Mouse (Mus musculus) forebrain, embryonic 16.5 days (tissue): ENCODE results near the gene Palm2. TPM values are rescaled to one million over a fixed set of nuclear protein-coding genes. Genes with fewer than 3 reads are reported as not detected.
"Not testable (repeated sequence)": the region's sequence is repeated elsewhere in the genome, so short reads cannot be mapped to it uniquely, and the experiment has no call there.

ENCODE experiments used
- ATAC-seq: fragments of 200-750 bp; cut with Nextera tagmentation; 2 replicates; pipeline ENCODE4 v1.8.0; 2017; ENCODE audit warnings: mild to moderate bottlenecking, moderate library complexity
- H3K27ac ChIP-seq: fragments of 300-500 bp; sonication (generic); 2 replicates; pipeline ENCODE4 v1.5.1; 2014; ENCODE audit warnings: low read length, control low read depth
- H3K27me3 ChIP-seq: fragments of 300-500 bp; sonication (generic); replicated peaks from 2 replicates; pipeline ENCODE4 v1.6.1; 2014; ENCODE audit warnings: low read length; ENCODE audit not compliant: control insufficient read depth, insufficient read depth
- H3K36me3 ChIP-seq: fragments of 300-500 bp; sonication (generic); 2 replicates; pipeline ENCODE4 v1.6.1; 2014; ENCODE audit not compliant: control insufficient read depth, insufficient read depth
- H3K4me1 ChIP-seq: fragments of 300-500 bp; sonication (generic); replicated peaks from 2 replicates; pipeline ENCODE4 v1.6.1; 2014; ENCODE audit warnings: low read length; ENCODE audit not compliant: control insufficient read depth, insufficient read depth
- H3K4me2 ChIP-seq: fragments of 300-500 bp; sonication (generic); 2 replicates; pipeline ENCODE4 v1.6.1; 2014; ENCODE audit warnings: mild to moderate bottlenecking, low read length, control low read depth
- H3K4me3 ChIP-seq: fragments of 300-500 bp; sonication (generic); replicated peaks from 2 replicates; pipeline ENCODE4 v1.5.1; 2014; ENCODE audit warnings: mild to moderate bottlenecking, low read length, control low read depth
- H3K9ac ChIP-seq: fragments of 300-500 bp; sonication (generic); replicated peaks from 2 replicates; pipeline ENCODE4 v1.6.1; 2014; ENCODE audit warnings: low read depth, low read length, control low read depth
- H3K9me3 ChIP-seq: fragments of 300-500 bp; sonication (generic); 2 replicates; pipeline ENCODE4 v1.6.1; 2016; ENCODE audit warnings: low read length; ENCODE audit not compliant: control insufficient read depth
- WGBS: fragments of 180-500 bp; shearing (Covaris S2); extraction: QIAGEN DNeasy Blood & Tissue Kit; methylation state at CpG from one replicate; pipeline ENCODE4 v1.1.7; 2014; 5-methylcytosine and 5-hydroxymethylcytosine counted together
- polyA plus RNA-seq: library from polyadenylated mRNA; unstranded; fragments of >200 nt; fragmentation: Nextera tagmentation; extraction: Ambion mirVana; gene quantifications from 2 replicates; pipeline ENCODE4 v1.2.1, GENCODE M21; 2015

The Palm2 gene
- polyA plus RNA-seq: 6.7 and 14.2 TPM in 2 replicates

DNA sequence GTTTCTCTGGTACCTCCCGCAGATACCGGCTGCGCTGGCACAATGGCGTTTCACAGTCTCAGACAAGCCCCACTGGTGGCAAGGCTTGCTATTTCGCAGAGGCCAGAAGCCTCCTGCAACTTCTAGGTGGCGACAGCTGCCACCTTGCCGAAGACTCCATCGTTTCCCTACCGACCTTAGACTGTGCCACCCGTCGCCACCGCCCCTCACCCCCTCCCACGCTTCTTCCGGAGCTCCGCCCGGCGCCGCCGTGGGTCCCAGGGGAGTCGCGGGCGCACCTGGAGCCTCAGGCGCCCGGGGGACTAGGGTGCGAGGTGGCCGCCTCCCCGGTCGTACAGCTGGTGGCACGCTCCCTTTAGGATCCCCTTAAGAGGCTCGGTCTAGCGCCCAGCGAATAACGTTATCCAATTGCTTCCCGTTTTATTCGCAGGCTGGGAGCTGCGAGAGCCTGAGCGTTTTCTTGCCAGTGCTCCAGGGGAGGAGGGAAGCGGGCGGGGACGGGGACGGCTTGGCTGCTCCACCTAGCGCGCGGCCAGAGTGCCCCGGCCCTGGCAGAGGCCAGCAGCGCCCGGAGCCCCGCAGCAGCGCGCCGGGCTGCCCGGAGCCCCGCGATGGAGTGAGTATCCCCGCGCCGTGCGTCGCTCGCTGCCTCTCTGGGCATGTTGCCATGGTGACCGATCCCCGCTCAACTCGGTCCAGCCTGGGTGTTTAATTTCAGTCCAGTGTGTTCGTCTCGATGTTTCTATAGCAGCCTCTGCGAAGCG, at the start of gene Palm2:
Gene Palm2 (plus strand): TSS at position 307 of the 764 bp plus-strand sequence.
- Histone ChIP-seq H3K4me2 (peak within 1 kb of the TSS; percentile 94), H3K27me3 (peaks cover 5% of the 10 kb centered on the region; the same call in 1 of the 2 replicates), H3K27ac (peak within 1 kb of the TSS; percentile 75), H3K9ac (peak within 1 kb of the TSS; percentile 84), H3K4me1 (peaks cover 11% of the 10 kb centered on the region), H3K36me3 (no peaks in the 10 kb centered on the region), H3K4me3 (peak within 1 kb of the TSS; percentile 78), H3K9me3 (no peaks in the 10 kb centered on the region)
- ATAC-seq: peak; percentile 91
- under 1% methylated on average over 66 of the region's 67 CpGs for WGBS

DNA sequence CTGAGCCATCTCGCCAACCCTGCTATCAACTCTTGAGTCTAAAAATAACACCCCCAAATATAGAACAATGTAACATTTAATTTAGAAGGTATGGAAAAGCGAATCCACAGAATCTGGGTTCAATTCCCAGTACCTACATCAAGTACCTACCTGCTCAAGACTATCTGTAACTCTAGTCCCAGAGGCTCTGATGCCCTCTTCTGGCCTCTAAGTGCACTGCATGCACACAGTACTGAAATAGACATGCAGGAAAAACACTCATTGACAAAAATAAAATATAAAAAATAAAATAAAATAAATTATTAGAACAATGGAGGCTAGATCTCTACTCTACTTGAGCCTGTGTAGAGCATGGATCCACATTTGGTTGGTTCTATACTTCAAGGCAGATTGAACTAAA, 49.7 kb upstream of the Palm2 start:
- no peak for ATAC-seq
- Histone ChIP-seq H3K27me3 (no peaks in the 10 kb centered on the region), H3K9ac (no peak overlapping the region), H3K9me3 (no peaks in the 10 kb centered on the region), H3K4me2 (no peak overlapping the region), H3K36me3 (no peaks in the 10 kb centered on the region), H3K27ac (no peak overlapping the region), H3K4me1 (peaks cover 7% of the 10 kb centered on the region; the same call in 1 of the 2 replicates), H3K4me3 (no peak overlapping the region)
- WGBS: 93% methylated on average over 2 of the region's 2 CpGs

DNA sequence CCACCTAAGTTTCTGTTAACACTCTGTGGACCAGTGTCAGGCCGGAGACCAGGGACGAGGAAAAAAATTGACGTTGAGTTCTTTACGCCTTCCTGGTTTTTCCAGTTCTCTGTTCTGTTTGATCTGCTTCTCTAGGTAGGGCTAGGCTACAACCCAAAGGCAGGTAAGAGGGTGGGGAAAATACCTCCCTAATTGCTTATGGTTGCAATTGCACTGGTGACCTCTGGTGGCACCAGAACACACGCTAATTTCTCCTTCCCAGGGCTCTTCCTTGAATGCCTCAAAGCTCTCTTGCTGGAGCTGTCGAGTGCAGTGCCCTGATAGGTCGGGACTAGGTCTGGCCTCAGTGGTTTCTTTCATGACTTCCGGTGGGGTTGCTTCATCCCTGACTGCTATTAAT, 42.9 kb upstream of the Palm2 start:
- no peaks in the 10 kb centered on the region for H3K9me3 ChIP-seq
- no peaks in the 10 kb centered on the region for H3K4me1 ChIP-seq
- no peak for ATAC-seq
- WGBS: 71% methylated on average over 8 of the region's 8 CpGs
- H3K36me3 ChIP-seq: no peaks in the 10 kb centered on the region
- H3K9ac ChIP-seq: no peak overlapping the region
- no peaks in the 10 kb centered on the region for H3K27me3 ChIP-seq
- no peak overlapping the region for H3K4me3 ChIP-seq
- no peak overlapping the region for H3K27ac ChIP-seq
- no peak overlapping the region for H3K4me2 ChIP-seq

DNA sequence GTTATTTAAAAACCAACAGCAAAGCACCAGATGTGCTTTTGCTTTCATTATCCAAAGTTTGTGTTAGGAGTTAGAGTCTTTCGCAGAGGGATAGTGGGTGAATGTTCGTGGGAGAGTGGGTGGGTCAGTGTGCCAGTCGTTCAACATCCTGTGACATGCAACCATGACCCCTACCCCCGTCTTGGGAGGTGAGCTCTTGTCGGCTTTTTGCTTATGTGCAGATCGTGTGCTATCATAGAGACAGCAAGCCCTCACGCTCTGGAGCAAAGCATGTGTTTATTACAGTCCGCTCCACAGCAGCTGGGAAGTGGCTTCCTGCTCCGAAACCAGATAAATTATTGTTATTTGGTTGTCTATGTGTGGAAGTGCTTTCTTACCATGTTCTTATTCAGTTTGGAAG, 37.6 kb upstream of the Palm2 start:
- no peaks in the 10 kb centered on the region for H3K27me3 ChIP-seq
- H3K4me2 ChIP-seq: no peak overlapping the region
- 87% methylated on average over 9 of the region's 9 CpGs for WGBS

DNA sequence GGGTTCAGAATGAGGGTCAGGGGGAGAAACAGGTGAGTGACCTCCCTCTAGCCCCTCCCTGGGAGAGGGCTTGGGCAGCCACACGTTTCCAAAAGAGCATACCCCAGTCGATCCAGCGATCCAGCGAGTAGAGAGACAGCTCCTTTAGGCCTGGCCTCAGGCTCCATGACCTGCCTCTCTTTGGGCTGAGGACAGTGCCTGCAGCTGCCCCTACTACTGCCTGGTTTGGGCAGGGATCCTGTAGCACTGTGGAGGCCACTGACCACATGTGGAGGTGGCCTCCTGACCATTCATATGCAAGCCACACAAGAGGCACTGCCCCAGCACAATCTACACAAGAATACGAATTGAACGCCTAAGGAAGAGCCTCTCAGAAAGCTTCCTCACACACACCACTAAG, 21.7 kb upstream of the Palm2 start:
- H3K27me3 ChIP-seq, H3K27ac ChIP-seq, H3K4me2 ChIP-seq, H3K9ac ChIP-seq, H3K4me1 ChIP-seq, ATAC-seq, H3K4me3 ChIP-seq, H3K9me3 ChIP-seq, H3K36me3 ChIP-seq: not testable (repeated sequence)
- WGBS: 33% methylated on average over 6 of the region's 6 CpGs

More for the DNA sequence above, 37.6 kb upstream of the Palm2 start:
- Histone ChIP-seq H3K9ac (no peak overlapping the region), H3K36me3 (no peaks in the 10 kb centered on the region), H3K9me3 (no peaks in the 10 kb centered on the region), H3K4me3 (no peak overlapping the region), H3K4me1 (no peaks in the 10 kb centered on the region), H3K27ac (no peak overlapping the region)
- no peak for ATAC-seq

DNA sequence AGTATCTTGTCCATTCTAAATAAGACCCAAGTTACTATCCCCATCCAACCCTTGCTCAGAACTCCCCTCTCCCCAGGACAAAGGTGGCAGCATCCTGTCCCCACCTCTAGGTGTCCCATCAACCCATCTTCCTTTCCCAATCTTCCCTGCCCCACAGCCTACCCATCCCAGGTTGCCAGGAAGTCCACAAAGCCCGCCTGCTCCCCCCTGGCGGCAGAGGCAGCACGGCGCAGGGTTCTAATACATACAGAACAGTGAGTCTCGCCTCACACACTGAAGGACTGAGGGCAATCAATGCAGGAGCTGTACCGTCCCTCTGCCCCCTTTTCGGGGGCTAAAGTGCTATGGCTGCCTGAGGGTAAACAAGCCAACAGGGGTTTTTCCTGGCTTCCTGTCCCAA, 21.0 kb upstream of the Palm2 start:
- H3K27me3 ChIP-seq: no peaks in the 10 kb centered on the region
- 44% methylated on average over 7 of the region's 7 CpGs for WGBS

DNA sequence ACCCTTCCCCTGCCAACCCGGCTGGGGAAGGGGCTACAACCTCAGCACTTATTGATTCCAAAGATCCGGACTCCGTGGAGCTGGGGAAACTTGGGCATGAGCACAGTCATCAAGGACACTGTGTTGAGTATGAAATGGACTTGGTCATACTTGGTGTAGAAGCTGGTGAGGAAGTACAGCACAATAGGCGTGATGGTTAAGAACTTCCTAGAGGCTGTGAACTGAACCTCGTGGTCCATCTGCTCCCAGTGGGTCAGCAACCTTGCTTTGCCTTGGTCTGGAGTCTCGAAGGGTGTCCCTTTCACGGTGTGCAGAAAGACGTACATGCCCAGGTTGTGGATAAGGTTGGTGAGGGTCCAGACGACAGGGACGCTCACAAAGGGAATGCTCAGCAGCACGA, 20.4 kb upstream of the Palm2 start:
- not testable (repeated sequence) for H3K27me3 ChIP-seq, H3K36me3 ChIP-seq, H3K9ac ChIP-seq, ATAC-seq, H3K4me3 ChIP-seq, H3K4me1 ChIP-seq, H3K4me2 ChIP-seq, H3K9me3 ChIP-seq, H3K27ac ChIP-seq
- 94% methylated on average over 11 of the region's 11 CpGs for WGBS

More for the DNA sequence above, 21.0 kb upstream of the Palm2 start:
- Histone ChIP-seq H3K9ac (no peak overlapping the region), H3K4me3 (no peak overlapping the region), H3K4me2 (no peak overlapping the region), H3K4me1 (no peaks in the 10 kb centered on the region), H3K9me3 (no peaks in the 10 kb centered on the region), H3K36me3 (no peaks in the 10 kb centered on the region), H3K27ac (no peak overlapping the region)
- ATAC-seq: no peak

DNA sequence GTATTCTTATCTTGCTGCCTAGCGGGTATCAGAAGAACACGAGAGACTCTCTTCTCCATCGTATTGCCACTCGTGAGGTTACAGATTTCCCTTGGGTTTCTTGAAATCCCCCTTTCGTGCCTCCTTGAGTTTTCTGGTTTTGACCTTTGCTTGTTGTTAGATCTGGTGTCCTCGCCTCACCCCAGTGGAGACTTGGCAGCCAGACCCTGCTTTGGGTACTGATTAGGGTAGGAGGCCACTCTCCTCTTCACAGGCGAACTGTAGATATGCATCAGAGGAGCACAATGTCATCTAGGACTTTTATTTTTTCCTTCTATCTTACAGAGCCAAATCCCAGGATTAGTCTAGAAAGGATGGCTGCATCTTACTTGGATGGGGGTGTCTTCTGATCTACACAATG, 10.0 kb upstream of the Palm2 start:
- Histone ChIP-seq H3K9me3 (no peaks in the 10 kb centered on the region), H3K4me2 (no peak overlapping the region), H3K9ac (no peak overlapping the region), H3K4me3 (no peak overlapping the region), H3K36me3 (no peaks in the 10 kb centered on the region), H3K27ac (no peak overlapping the region), H3K4me1 (no peaks in the 10 kb centered on the region), H3K27me3 (no peaks in the 10 kb centered on the region)
- WGBS: 89% methylated on average over 7 of the region's 7 CpGs
- ATAC-seq: no peak

DNA sequence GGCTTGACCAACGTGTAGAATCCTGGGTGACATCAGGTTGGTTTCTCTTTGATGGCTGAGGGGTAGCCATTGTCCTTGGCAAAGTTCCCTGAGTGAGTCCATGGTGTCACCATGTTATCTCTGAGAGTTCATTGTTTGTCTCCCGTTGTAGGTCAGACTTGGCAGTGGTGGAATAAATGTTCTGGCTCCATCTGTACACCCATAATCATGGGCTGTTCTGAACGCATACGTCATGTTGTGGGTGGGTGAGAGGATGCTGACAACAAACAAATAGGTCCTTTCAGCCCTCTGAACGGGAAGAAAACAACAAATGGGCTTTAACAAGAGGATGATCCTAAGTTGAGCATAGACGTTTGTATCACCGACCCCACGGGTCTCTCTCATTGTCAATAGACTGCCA, 5.7 kb upstream of the Palm2 start:
- H3K4me1 ChIP-seq: peaks cover under 1% of the 10 kb centered on the region; the same call in 1 of the 2 replicates
- no peaks in the 10 kb centered on the region for H3K36me3 ChIP-seq
- H3K27ac ChIP-seq: no peak overlapping the region
- H3K9ac ChIP-seq: no peak overlapping the region
- H3K4me3 ChIP-seq: no peak overlapping the region
- no peak overlapping the region for H3K4me2 ChIP-seq
- 72% methylated on average over 8 of the region's 8 CpGs for WGBS
- H3K27me3 ChIP-seq: peaks cover 5% of the 10 kb centered on the region; the same call in 1 of the 2 replicates
- no peaks in the 10 kb centered on the region for H3K9me3 ChIP-seq
- no peak for ATAC-seq
